Comparison of ENCODE assay signal across 9 mouse cellular contexts in genomic region chr1:71654221-71654620, GRCm38 (mm10). TPM values are rescaled to one million over a fixed set of nuclear protein-coding genes. Genes with fewer than 3 reads are reported as not detected.
A peak's percentile ranks its signal among the peaks of the same experiment; 100 is the strongest.
DNase-seq lines count a peak whose midpoint lies in the region; ATAC-seq and TF ChIP-seq lines count a peak whose summit lies in the region.
"Had no signal": no experiment of that assay in that cellular context is flagged by ENCODE, and none has a peak within 500 bp of the region (broad histone marks: within the 10 kb centered on the region; RNA-seq: fewer than 3 reads in every experiment).

No protein-coding gene starts in this region.

- no peak for DNase-seq in heart, postnatal 25 days (ENCODE audit: low spot score)
- no peak for DNase-seq in ES-E14 (ENCODE audit: low read depth, low spot score)
- peak; percentile 22 for DNase-seq in hindbrain, embryonic 11.5 days (ENCODE audit: low spot score)
- no peak for DNase-seq in liver, postnatal 0 days
- no peak for DNase-seq in embryo, embryonic 9.5 days (ENCODE audit: extremely low spot score)
- no peak for DNase-seq in thymus, adult 18-20 months
- no peak for DNase-seq in layer of hippocampus, adult 9-10 months (ENCODE audit: low spot score)

- H3K36me3 ChIP-seq in heart, embryonic 11.5 days (ENCODE audit: control insufficient read depth, insufficient read depth, low read length), result peaks cover 10% of the 10 kb centered on the region
- peaks cover 13% of the 10 kb centered on the region for H3K36me3 ChIP-seq in ES-E14 (ENCODE audit: control insufficient read depth, insufficient read depth, low read length, poor library complexity, severe bottlenecking)
- H3K36me3 ChIP-seq in hindbrain, embryonic 11.5 days (ENCODE audit: control insufficient read depth, insufficient read depth, low read length), result no peaks in the 10 kb centered on the region
- H3K36me3 ChIP-seq in liver, postnatal 0 days (replicated peaks; ENCODE audit: insufficient read depth, low read length), result peaks cover 3% of the 10 kb centered on the region; the same call in 1 of the 2 replicates

- peak overlapping the region; percentile 96 for H3K27ac ChIP-seq in heart, embryonic 11.5 days (ENCODE audit: low read depth, low read length)
- no peak overlapping the region; the same call in 1 of the 2 replicates for H3K27ac ChIP-seq in ES-E14 (ENCODE audit: insufficient read depth, low read depth, low read length, poor library complexity, severe bottlenecking)
- H3K27ac ChIP-seq in hindbrain, embryonic 11.5 days (ENCODE audit: low read depth, low read length), result 0 out of 2 replicates have a peak overlapping the region, but pooled peaks have one; percentile 27
- H3K27ac ChIP-seq in liver, postnatal 0 days (ENCODE audit: low read depth), result peak overlapping the region; percentile 82
- H3K27ac ChIP-seq: macrophage had no signal

- no peaks in the 10 kb centered on the region for H3K27me3 ChIP-seq in heart, embryonic 11.5 days (ENCODE audit: control insufficient read depth, insufficient read depth, low read length)
- H3K27me3 ChIP-seq in hindbrain, embryonic 11.5 days (ENCODE audit: control insufficient read depth, insufficient read depth, low read length), result no peaks in the 10 kb centered on the region
- H3K27me3 ChIP-seq in liver, postnatal 0 days (ENCODE audit: insufficient read depth, low read length), result 0 out of 2 replicates have a peak, but pooled peaks cover 8% of the 10 kb centered on the region

- no peaks in the 10 kb centered on the region for H3K9me3 ChIP-seq in heart, embryonic 11.5 days (replicated peaks; ENCODE audit: control insufficient read depth, low read length)
- no peaks in the 10 kb centered on the region for H3K9me3 ChIP-seq in ES-E14 (ENCODE audit: control insufficient read depth, insufficient read depth, low read depth, low read length)
- no peaks in the 10 kb centered on the region for H3K9me3 ChIP-seq in hindbrain, embryonic 11.5 days (ENCODE audit: control insufficient read depth, low read length)
- no peaks in the 10 kb centered on the region for H3K9me3 ChIP-seq in liver, postnatal 0 days (ENCODE audit: low read length)

- intact Hi-C loops in heart, postnatal 25 days (cut with DNase I), result loop anchor here (5.0 kb wide), 1 partner anchor 97 kb away; the partner anchor contains the start of gene Atic

- peak overlapping the region; percentile 85 for H3K4me3 ChIP-seq in heart, embryonic 11.5 days (ENCODE audit: low read depth, low read length)
- peak overlapping the region; percentile 86 to 91 for H3K4me3 ChIP-seq in ES-E14 (ENCODE audit: insufficient read depth in 1 of 2, low read depth in 1 of 2, low read length in 2 of 2, poor library complexity in 1 of 2, severe bottlenecking in 1 of 2)
- H3K4me3 ChIP-seq in hindbrain, embryonic 11.5 days (ENCODE audit: low read depth, low read length), result peak overlapping the region; percentile 81; the same call in 1 of the 2 replicates
- peak overlapping the region; percentile 62 for H3K4me3 ChIP-seq in liver, postnatal 0 days (ENCODE audit: low read depth, low read length)

- TF ChIP-seq EP300 in liver, postnatal 0 days (IDR thresholded peaks at IDR 0.05; ENCODE audit: low read depth), result no peak

- no peak for TF ChIP-seq CTCF in liver, postnatal 0 days (IDR thresholded peaks at IDR 0.05; ENCODE audit: low read depth)

- in situ Hi-C loops in ES-E14 (cut with MboI; ENCODE audit: low sequenced_read_pairs in 2 of 2, unreplicated experiment in 2 of 2), result no loop called here

- H3K4me2 ChIP-seq in heart, embryonic 11.5 days, result peak overlapping the region; percentile 81
- H3K4me2 ChIP-seq in hindbrain, embryonic 11.5 days (replicated peaks; ENCODE audit: low read depth, low read length), result peak overlapping the region; percentile 74
- H3K4me2 ChIP-seq in liver, postnatal 0 days (ENCODE audit: low read depth, low read length), result peak overlapping the region; percentile 73

- peak overlapping the region; percentile 92 for H3K9ac ChIP-seq in heart, embryonic 11.5 days (ENCODE audit: low read depth, low read length)
- peak overlapping the region; percentile 74 for H3K9ac ChIP-seq in ES-E14 (ENCODE audit: insufficient read depth, low read depth, low read length, poor library complexity, severe bottlenecking)
- H3K9ac ChIP-seq in hindbrain, embryonic 11.5 days (ENCODE audit: low read depth, low read length), result peak overlapping the region; percentile 86
- peak overlapping the region; percentile 63 for H3K9ac ChIP-seq in liver, postnatal 0 days (replicated peaks)

- WGBS in heart, embryonic 11.5 days (ENCODE audit: insufficient replicate concordance), result 14% methylated on average over 8 of the region's 8 CpGs
- 10% methylated on average over 8 of the region's 8 CpGs for WGBS in hindbrain, embryonic 11.5 days
- 22% methylated on average over 8 of the region's 8 CpGs for WGBS in liver, postnatal 0 days (ENCODE audit: insufficient replicate concordance)

- peaks cover 13% of the 10 kb centered on the region; the same call in 1 of the 2 replicates for H3K4me1 ChIP-seq in heart, embryonic 11.5 days (ENCODE audit: control insufficient read depth, insufficient read depth, low read length)
- H3K4me1 ChIP-seq in ES-E14 (ENCODE audit: control insufficient read depth in 2 of 2, insufficient read depth in 2 of 2, low read length in 2 of 2, poor library complexity in 1 of 2), result peaks cover 8 to 10% of the 10 kb centered on the region in 2 experiments
- H3K4me1 ChIP-seq in hindbrain, embryonic 11.5 days (replicated peaks; ENCODE audit: control insufficient read depth, insufficient read depth, low read length), result 0 out of 2 replicates have a peak, but pooled peaks cover 5% of the 10 kb centered on the region
- no peaks in the 10 kb centered on the region for H3K4me1 ChIP-seq in liver, postnatal 0 days (ENCODE audit: insufficient read depth)

- ATAC-seq in heart, embryonic 11.5 days (replicated peaks; ENCODE audit: insufficient number of reproducible peaks, low FRiP score, low TSS enrichment), result no peak
- no peak for ATAC-seq in hindbrain, embryonic 11.5 days (ENCODE audit: low FRiP score)
- ATAC-seq in liver, postnatal 0 days, result no peak

TF ChIP-seq in ES-E14, 5 proteins besides CTCF, POLR2A, EP300 and RAD21:
- TF ChIP-seq CHD2 (IDR thresholded peaks at IDR 0.05; ENCODE audit: low read depth, low read length), result no peak
- TF ChIP-seq HCFC1 (IDR thresholded peaks at IDR 0.05; ENCODE audit: borderline replicate concordance, insufficient read depth, low read length), result no peak
- peak; percentile 68 for TF ChIP-seq ZNF384 (IDR thresholded peaks at IDR 0.05; ENCODE audit: low read depth, low read length)
- no peak for TF ChIP-seq MAFK (IDR thresholded peaks at IDR 0.05; ENCODE audit: insufficient read depth, low read depth, low read length)
- TF ChIP-seq ZC3H11A (IDR thresholded peaks at IDR 0.05; ENCODE audit: borderline replicate concordance, low read depth, low read length), result no peak

RNA-seq across cellular contexts. Expression of gene Fn1, which starts 1.2 kb away (rescaled TPM):
- 332 and 395 TPM in 2 replicates for polyA plus RNA-seq in heart, embryonic 11.5 days (2014; fragmentation: Nextera tagmentation; extraction: Ambion mirVana)
- total RNA-seq in heart, postnatal 25 days (2021), result 10 to 100 TPM; 87.6 TPM
- 491 and 803 TPM in 2 replicates for total RNA-seq in ES-E14 (2012; rRNA removed)
- polyA plus RNA-seq in hindbrain, embryonic 11.5 days (2014; fragmentation: Nextera tagmentation; extraction: Ambion mirVana), result 80.2 and 85.4 TPM in 2 replicates
- 380 and 450 TPM in 2 replicates for polyA plus RNA-seq in liver, postnatal 0 days (2015; fragmentation: Nextera tagmentation; extraction: Ambion mirVana)
